Mouse (Mus musculus): ENCODE measurements around the gene Ppp1r12b. TPM values are rescaled to one million over a fixed set of nuclear protein-coding genes. Genes with fewer than 3 reads are reported as not detected.

The Ppp1r12b gene
- polyA plus RNA-seq, 1 experiment from 2014 or later: 15.1 TPM

DNA sequence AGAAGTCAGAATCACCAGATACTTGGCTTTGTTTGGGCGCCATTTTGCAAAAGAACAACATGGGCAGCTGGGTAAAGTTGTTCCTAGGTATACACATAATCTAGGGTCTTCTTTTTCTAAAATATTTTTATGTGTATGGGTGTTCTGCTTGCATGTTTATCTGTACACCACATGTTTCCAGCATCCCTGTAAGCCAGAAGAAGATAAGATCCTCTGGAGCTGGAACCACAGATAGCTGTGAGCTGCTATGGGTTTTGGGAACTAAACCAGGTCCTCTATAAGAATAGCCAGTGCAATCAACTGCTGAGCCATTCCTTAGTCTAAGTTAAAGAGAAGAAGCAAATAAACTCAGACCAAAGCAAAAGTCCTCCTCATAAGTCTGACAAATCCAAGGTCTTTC is 138.6 kb downstream of the Ppp1r12b start:
- no peak overlapping the region for H3K9ac ChIP-seq
- H3K4me1 ChIP-seq (replicated peaks): peaks cover 11% of the 10 kb centered on the region
- no peaks in the 10 kb centered on the region for H3K9me3 ChIP-seq
- no peaks in the 10 kb centered on the region for H3K27me3 ChIP-seq
- no peak overlapping the region for H3K4me2 ChIP-seq
- WGBS: 100% methylated on average over 1 of the region's 1 CpGs
- no peak overlapping the region for H3K4me3 ChIP-seq
- no peak for ATAC-seq (ENCODE audit: low FRiP score, low read depth)
- H3K36me3 ChIP-seq: no peaks in the 10 kb centered on the region
- no peak overlapping the region for H3K27ac ChIP-seq (replicated peaks)

DNA sequence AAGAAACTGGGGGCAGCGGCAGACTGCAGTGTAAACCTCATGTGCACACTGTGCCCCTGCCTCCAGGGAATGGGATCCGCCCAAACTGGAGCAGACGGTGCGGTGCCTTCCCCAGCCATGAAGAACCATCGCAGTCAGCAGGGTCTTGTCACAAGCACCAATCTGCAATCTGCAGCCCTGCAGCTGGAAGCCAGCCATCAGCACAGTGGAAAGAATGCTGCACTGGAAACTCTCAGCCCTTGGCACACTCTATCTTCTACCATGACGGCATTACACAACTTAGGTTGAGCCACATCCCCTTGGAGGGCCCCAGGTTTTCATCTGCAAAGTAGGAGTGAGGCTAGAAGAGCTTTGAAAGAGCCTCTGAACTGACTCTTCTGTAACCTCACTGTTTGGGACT is 139.1 kb downstream of the Ppp1r12b start:
- Histone ChIP-seq H3K36me3 (no peaks in the 10 kb centered on the region), H3K4me2 (no peak overlapping the region), H3K9ac (no peak overlapping the region), H3K4me3 (no peak overlapping the region), H3K4me1 (replicated peaks) (peaks cover 11% of the 10 kb centered on the region), H3K9me3 (no peaks in the 10 kb centered on the region), H3K27ac (replicated peaks) (no peak overlapping the region), H3K27me3 (no peaks in the 10 kb centered on the region)
- ATAC-seq (ENCODE audit: low FRiP score, low read depth): peak; percentile 65
- WGBS: 35% methylated on average over 6 of the region's 6 CpGs

DNA sequence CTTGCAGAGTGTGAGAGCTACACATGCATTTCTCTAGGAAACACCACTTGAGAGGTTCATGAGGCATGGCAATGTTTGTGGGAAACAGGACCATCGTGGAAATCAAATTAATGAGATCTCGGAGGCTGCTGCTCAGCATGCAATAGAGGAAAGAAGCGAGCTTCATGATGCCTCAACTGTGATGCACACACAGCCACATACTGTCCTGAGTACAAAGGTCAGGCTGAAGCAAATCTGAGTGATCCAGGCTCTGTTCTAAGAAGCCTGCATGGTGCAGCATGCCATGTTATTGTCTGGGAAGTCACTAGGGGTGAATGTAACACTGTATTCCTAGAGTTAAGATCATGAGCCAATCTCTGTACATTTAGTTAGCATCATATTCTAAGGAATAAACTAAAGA is 140.0 kb downstream of the Ppp1r12b start:
- no peak for ATAC-seq (ENCODE audit: low FRiP score, low read depth)
- H3K36me3 ChIP-seq: 0 out of 2 replicates have a peak, but pooled peaks cover 6% of the 10 kb centered on the region

DNA sequence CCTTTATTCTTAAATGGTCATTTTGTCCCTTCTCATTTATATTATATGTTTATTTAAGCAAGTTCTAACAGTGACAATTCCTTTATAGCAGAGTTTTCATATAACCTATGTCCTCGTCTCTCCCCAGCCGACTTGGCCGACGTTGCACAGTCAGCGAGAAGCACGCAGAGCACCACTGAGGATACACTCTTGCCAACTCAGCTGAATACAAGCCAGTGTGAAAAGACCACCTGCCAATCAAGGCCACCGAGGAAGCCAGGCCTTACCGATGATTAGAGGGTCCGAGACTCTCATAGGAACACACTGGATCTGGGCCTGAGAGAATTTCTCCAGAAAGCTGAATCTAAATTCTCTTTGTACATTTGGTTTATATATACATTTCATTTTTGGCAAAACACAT is 150.3 kb downstream of the Ppp1r12b start:
- Histone ChIP-seq H3K27ac (replicated peaks) (peak overlapping the region; percentile 57), H3K9ac (no peak overlapping the region)

More for the DNA sequence above, 140.0 kb downstream of the Ppp1r12b start:
- Histone ChIP-seq H3K4me2 (no peak overlapping the region), H3K9me3 (no peaks in the 10 kb centered on the region), H3K27me3 (no peaks in the 10 kb centered on the region), H3K4me3 (no peak overlapping the region), H3K27ac (replicated peaks) (peak overlapping the region; percentile 61; the same call in 1 of the 2 replicates), H3K4me1 (replicated peaks) (peaks cover 11% of the 10 kb centered on the region), H3K9ac (no peak overlapping the region)
- WGBS: 51% methylated on average over 3 of the region's 3 CpGs

DNA sequence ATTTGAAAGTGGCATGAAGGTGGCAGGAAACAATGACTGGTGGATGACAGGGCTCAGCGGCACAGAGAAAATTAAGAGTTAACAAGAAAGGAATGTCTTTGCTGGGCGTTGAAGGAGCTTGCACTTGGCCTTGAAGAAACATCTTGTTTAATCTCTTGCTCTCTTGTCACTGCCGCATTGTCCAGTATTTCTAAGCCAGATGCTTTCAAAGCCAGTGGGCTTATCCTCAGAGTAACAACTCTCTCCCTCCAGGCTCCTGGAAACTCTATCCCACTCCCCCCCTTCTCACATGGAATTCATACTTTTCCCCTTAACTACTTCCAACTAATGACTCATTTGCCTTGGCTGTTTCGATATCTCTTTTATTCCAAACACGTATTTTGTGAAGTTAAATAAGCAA is 151.4 kb downstream of the Ppp1r12b start:
- Histone ChIP-seq H3K27me3 (no peaks in the 10 kb centered on the region), H3K4me3 (no peak overlapping the region), H3K4me2 (no peak overlapping the region), H3K27ac (replicated peaks) (no peak overlapping the region), H3K4me1 (replicated peaks) (peaks cover 15% of the 10 kb centered on the region), H3K9ac (no peak overlapping the region), H3K9me3 (no peaks in the 10 kb centered on the region), H3K36me3 (no peaks in the 10 kb centered on the region)
- no peak for ATAC-seq (ENCODE audit: low FRiP score, low read depth)
- WGBS: 69% methylated on average over 5 of the region's 5 CpGs

More for the DNA sequence above, 150.3 kb downstream of the Ppp1r12b start:
- Histone ChIP-seq H3K27me3 (no peaks in the 10 kb centered on the region), H3K36me3 (no peaks in the 10 kb centered on the region), H3K4me2 (no peak overlapping the region), H3K4me1 (replicated peaks) (peaks cover 15% of the 10 kb centered on the region), H3K4me3 (no peak overlapping the region), H3K9me3 (no peaks in the 10 kb centered on the region)
- 39% methylated on average over 9 of the region's 9 CpGs for WGBS
- ATAC-seq (ENCODE audit: low FRiP score, low read depth): peak; percentile 48; the same call in 1 of the 2 replicates

DNA sequence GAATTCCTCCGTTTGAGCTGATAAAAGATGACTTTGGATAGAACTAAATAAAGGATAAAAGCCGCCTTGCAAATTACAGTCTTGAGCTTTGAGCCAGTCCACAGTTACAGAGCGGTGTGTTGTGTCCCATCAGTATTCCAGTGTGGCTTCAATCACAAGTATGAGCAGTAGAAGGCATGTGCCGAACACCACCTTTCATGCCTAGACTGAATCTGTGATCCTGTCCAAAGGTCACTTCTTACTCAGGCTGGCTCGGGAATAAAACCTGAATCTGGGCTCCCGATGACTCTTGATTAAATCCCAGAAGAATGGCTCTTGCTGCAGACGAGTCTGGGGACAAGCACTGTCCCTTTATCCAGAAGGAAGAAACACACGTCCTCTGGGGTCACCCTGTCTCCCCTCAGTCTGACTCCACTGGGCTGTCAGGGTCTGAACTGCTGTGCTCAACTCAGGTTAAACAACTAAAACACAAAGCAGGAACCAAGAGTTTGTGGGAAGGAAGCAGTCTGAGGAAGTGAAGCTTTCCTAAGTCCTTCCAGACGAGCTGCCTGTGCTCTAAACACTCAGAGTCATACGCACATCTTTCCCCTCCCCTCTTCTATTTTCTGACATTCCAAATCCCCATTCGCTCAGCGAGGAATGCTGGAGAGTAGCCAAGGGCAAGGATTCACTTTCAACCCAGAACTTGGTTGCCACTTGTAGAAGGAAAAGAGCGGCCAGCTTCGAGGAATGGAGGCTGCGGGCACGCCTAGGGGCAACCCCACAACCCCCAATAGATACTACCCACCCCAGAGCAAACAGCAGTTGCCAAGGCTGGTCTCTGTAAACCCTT is 152.2 kb downstream of the Ppp1r12b start:
- no peak overlapping the region for H3K4me3 ChIP-seq
- peaks cover 15% of the 10 kb centered on the region for H3K4me1 ChIP-seq (replicated peaks)
- no peak overlapping the region for H3K9ac ChIP-seq
- WGBS: 63% methylated on average over 16 of the region's 16 CpGs
- H3K36me3 ChIP-seq: no peaks in the 10 kb centered on the region
- H3K4me2 ChIP-seq: no peak overlapping the region
- H3K9me3 ChIP-seq: no peaks in the 10 kb centered on the region
- no peaks in the 10 kb centered on the region for H3K27me3 ChIP-seq
- H3K27ac ChIP-seq (replicated peaks): no peak overlapping the region
- no peak for ATAC-seq (ENCODE audit: low FRiP score, low read depth)

DNA sequence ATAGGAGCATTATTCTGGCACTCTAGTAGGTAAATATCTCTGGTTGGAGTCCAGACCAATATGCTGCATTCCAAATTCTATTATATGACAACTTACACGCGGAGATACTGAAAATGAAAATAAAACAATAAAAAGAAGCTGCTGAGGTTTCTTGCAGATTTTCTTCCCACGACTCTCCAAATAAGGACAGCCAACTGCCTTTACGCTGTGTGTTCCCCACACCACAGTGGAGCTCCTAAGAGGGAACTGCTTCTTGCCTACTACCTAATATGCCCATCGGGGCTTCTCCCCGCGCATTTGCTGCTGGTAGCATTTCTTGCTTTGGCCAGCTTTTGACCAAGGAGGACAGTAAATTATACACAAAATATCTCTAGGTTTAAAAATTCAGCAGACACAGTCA is 154.0 kb downstream of the Ppp1r12b start:
- no peak for ATAC-seq (ENCODE audit: low FRiP score, low read depth)
- no peak overlapping the region for H3K4me3 ChIP-seq
- 84% methylated on average over 7 of the region's 7 CpGs for WGBS

DNA sequence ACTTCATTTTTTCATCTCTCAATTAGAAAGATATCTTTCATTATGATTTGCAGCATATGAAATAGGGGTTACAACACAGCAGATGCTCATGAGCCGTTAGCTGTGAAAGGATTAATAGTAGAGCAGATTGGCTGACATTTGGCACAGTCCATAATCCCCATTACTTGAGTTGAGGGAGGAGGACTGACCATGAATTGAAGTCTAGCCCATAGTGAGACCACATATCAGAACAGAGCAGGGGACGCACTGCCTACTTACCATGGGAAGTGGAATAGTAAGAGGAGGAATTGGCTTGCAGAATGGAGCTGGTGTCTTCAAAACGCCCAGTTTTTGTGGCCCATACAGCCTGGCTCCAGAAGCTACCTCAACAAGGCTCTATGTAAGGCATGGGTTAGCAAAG is 159.2 kb downstream of the Ppp1r12b start:
- no peak for ATAC-seq (ENCODE audit: low FRiP score, low read depth)
- H3K9ac ChIP-seq: no peak overlapping the region
- H3K9me3 ChIP-seq: no peaks in the 10 kb centered on the region
- H3K4me2 ChIP-seq: no peak overlapping the region
- peak overlapping the region; percentile 34; the same call in 1 of the 2 replicates for H3K27ac ChIP-seq (replicated peaks)
- 74% methylated on average over 3 of the region's 3 CpGs for WGBS
- no peak overlapping the region for H3K4me3 ChIP-seq
- no peaks in the 10 kb centered on the region for H3K4me1 ChIP-seq (replicated peaks)
- H3K27me3 ChIP-seq: no peaks in the 10 kb centered on the region
- H3K36me3 ChIP-seq: no peaks in the 10 kb centered on the region

More for the DNA sequence above, 154.0 kb downstream of the Ppp1r12b start:
- H3K27me3 ChIP-seq: no peaks in the 10 kb centered on the region
- no peak overlapping the region for H3K9ac ChIP-seq
- peaks cover 15% of the 10 kb centered on the region for H3K4me1 ChIP-seq (replicated peaks)
- H3K4me2 ChIP-seq: no peak overlapping the region
- no peak overlapping the region for H3K27ac ChIP-seq (replicated peaks)
- no peaks in the 10 kb centered on the region for H3K36me3 ChIP-seq
- H3K9me3 ChIP-seq: no peaks in the 10 kb centered on the region

DNA sequence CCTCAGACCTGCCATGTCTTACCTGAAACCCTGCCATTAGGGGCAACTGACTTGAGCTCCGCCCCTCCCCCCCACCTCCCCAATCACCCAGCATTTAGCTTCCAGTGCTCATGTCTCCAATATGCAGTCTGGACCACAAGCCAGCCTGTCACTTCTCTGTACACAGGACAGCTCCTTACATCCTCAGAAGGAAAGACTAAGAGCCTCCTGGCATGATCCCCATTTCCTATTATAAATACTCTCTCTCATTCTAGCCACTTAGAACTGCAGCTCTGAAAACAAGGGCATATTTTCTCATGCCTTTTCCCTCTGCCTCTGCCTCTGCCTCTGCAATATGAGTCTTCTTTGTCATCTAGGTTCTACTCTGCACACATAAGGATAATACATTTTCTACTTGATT is 159.7 kb downstream of the Ppp1r12b start:
- Histone ChIP-seq H3K27me3 (no peaks in the 10 kb centered on the region), H3K4me1 (replicated peaks) (no peaks in the 10 kb centered on the region), H3K27ac (replicated peaks) (0 out of 2 replicates have a peak overlapping the region, but pooled peaks have one; percentile 34), H3K9me3 (no peaks in the 10 kb centered on the region), H3K36me3 (no peaks in the 10 kb centered on the region), H3K4me2 (no peak overlapping the region), H3K9ac (no peak overlapping the region), H3K4me3 (no peak overlapping the region)
- 83% methylated on average over 1 of the region's 1 CpGs for WGBS
- no peak for ATAC-seq (ENCODE audit: low FRiP score, low read depth)

DNA sequence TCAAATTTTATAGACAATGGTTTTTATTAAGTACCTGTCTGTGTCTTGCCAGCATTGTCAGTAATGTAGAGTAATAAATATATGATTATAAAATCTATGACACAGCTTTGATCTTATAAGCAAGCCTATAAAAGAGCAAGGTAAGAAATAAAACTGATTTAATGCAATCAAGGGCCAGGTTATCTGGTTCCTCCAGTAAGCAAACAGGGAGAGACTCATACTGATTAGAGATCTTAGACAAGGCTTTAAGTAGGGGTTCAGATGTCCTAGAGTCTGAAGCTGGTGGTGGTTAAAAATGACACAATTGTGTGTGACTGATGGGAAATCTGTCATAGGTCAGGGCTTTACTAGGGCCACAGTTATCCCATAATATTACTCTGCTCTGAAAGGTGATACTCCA is 164.3 kb downstream of the Ppp1r12b start:
- Histone ChIP-seq H3K9ac (no peak overlapping the region), H3K36me3 (no peaks in the 10 kb centered on the region), H3K27me3 (no peaks in the 10 kb centered on the region)

DNA sequence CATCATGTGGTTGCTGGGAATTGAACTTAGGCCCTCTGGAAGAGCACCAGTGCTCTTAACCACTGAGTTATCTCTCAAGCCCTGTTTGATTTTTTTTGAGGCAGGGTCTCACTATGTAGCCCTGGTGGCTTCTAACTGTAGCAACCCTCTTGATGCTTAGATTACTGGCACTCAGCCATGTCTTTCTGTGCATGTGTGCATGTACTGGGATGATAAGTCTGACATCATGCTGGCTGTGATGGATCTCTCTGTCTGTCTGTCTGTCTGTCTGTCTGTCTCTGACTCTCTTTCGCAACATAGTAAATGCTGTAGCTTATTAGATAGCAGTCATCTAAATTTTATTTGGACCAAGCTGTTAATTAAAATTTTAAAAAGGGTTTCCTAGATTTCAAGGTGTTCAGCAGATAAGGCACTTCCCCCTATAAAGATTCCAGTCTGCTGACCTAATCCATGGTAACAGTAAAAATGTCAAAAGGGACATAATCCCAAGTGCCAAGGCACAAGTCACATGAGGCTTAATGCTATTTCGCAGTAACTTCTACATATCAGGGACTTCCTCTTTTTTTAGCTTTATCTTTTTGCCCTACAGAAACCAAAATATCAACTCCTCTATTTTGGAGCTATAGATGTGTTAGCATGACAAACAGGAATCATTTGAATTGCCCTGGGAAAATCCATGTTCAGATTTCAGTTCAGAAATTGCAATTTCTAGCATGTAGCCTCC is 164.9 kb downstream of the Ppp1r12b start:
- no peaks in the 10 kb centered on the region for H3K4me1 ChIP-seq (replicated peaks)
- H3K4me2 ChIP-seq: no peak overlapping the region
- no peak overlapping the region for H3K9ac ChIP-seq
- no peaks in the 10 kb centered on the region for H3K36me3 ChIP-seq
- H3K9me3 ChIP-seq: no peaks in the 10 kb centered on the region
- no peak for ATAC-seq (ENCODE audit: low FRiP score, low read depth)
- H3K4me3 ChIP-seq: no peak overlapping the region
- no peaks in the 10 kb centered on the region for H3K27me3 ChIP-seq
- WGBS: 92% methylated on average over 2 of the region's 2 CpGs
- H3K27ac ChIP-seq (replicated peaks): no peak overlapping the region

More for the DNA sequence above, 164.3 kb downstream of the Ppp1r12b start:
- no peaks in the 10 kb centered on the region for H3K9me3 ChIP-seq
- H3K4me3 ChIP-seq: no peak overlapping the region
- no peak overlapping the region for H3K4me2 ChIP-seq
- H3K27ac ChIP-seq (replicated peaks): no peak overlapping the region
- H3K4me1 ChIP-seq (replicated peaks): no peaks in the 10 kb centered on the region
- ATAC-seq (ENCODE audit: low FRiP score, low read depth): no peak

DNA sequence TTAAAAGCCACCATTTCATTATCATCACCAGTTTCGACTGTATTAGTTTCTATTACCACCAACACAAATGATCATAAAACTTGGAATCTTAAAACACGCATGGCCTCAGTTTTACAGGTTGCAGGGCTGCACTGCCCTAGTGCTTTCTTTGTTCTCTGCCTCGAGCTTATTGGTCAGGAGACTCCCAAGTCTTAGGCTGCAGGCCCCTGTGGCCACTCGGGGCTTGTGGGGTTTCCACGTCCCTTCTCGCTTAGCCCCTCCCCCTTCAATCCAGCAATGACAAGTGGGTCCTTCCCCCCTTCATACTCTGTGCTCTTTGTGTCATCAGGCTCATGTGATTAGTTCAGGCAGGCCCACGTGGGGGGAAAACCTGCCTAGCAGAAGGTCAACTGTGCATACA is 167.6 kb downstream of the Ppp1r12b start:
- ATAC-seq (ENCODE audit: low FRiP score, low read depth): no peak
- no peaks in the 10 kb centered on the region for H3K4me1 ChIP-seq (replicated peaks)
- H3K9me3 ChIP-seq: no peaks in the 10 kb centered on the region
- H3K4me3 ChIP-seq: no peak overlapping the region
- 49% methylated on average over 7 of the region's 7 CpGs for WGBS
- H3K4me2 ChIP-seq: no peak overlapping the region
- no peaks in the 10 kb centered on the region for H3K36me3 ChIP-seq
- no peak overlapping the region for H3K9ac ChIP-seq
- no peak overlapping the region for H3K27ac ChIP-seq (replicated peaks)
- H3K27me3 ChIP-seq: no peaks in the 10 kb centered on the region

Measured in hindbrain, embryonic 15.5 days (tissue).